Mouse (Mus musculus) right cerebral cortex, postnatal 36 days (tissue): ENCODE results near the gene Shroom3.

Experiments used
- DNase-seq, 2 experiments: peaks; one replicate each; pipeline ENCODE4 v3.0.0; 2022; ENCODE audit warnings: low spot score in 2 of 2, mixed read lengths in 1 of 2

The Shroom3 gene

GRCm38 (mm10) chr5:92969443-92969842, 286.2 kb downstream of the Shroom3 start:
- no peak for DNase-seq

- no peak for DNase-seq
Observed at GRCm38 (mm10) chr5:92969926-92970325, 286.7 kb downstream of the Shroom3 start.

DNA sequence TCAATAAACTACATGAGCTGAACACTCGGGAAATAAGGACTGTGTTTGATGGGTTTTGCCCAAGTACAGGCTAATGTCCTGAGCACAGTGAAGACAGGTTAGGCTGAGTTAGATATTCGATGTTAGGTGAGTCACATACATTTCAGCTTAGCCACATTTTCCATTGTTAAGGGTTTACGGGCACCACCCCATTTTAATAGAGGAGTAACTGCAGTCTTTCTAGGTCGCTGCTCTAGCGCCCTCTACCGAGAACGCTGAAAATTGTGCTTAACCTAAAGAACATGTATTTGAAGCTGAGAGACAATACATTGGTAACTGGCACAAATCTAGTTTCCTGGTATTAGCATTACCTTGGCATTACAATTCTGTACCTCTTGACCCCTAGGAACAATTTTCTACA, 287.2 kb downstream of the Shroom3 start:
- DNase-seq = no peak

GRCm38 (mm10) chr5:92980393-92980792, 297.2 kb downstream of the Shroom3 start:
- DNase-seq = no peak

DNA sequence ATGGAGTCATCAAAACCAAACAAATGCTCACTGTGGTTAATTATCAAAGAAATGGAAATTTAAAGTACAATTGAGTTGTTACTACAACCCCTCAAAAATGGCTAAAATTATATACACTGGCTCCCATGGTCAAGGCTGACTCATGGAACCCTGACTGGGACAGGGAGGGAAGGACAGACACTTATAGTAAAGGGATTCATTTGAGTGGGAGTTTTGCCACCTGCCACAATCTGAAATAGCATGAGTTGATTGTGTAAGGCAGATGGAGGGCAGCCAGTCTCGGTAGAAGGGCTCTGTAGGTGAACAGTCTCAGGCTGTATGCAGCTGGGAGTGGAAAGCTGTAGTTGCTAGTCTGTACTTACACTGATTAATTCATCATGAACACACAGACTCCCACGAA, 297.6 kb downstream of the Shroom3 start:
- DNase-seq = no peak

DNA sequence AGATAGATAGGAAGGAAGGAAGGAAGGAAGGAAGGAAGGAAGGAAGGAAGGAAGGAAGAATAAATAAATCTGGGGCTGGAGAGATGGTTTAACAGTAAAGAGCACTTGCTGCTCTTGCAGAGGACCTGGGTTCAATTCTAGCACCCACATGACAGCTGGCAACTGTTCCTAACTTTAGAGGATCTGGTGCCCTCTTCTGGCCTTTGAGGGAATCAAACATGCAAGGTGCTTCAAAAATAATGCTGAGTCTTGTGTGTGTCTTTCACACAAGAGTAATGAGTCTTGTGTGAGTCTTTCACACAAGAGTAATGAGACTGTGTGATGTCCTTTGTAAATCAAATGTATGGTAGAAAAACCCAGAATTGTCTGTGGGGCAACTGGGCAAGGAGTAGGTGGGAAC, 299.4 kb downstream of the Shroom3 start:
- DNase-seq = no peak

DNA sequence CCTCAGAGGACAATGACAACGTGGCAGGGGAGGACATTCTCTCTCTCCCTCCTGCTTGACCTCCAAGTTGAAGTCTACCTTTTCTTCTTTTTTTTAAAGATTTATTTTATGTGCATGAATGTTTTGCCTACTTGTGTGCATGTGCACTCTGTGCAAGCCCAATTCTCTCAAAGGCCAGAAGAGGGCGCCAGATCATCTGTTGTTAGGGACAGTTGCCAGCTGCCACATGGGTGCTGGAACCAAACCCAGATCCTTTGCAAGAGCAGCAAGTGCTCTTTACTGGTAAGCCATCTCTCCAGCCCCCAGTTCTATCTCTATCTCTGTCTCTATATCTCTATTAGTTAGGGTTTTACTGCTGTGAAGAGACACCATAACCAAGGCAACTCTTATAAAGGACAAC, 300.7 kb downstream of the Shroom3 start:
- no peak for DNase-seq

GRCm38 (mm10) chr5:92984692-92985091, 301.5 kb downstream of the Shroom3 start:
- no peak for DNase-seq

- no peak for DNase-seq
Observed at GRCm38 (mm10) chr5:92985391-92985790, 302.2 kb downstream of the Shroom3 start.

GRCm38 (mm10) chr5:92986651-92987610, 303.7 kb downstream of the Shroom3 start:
- no peak for DNase-seq

DNA sequence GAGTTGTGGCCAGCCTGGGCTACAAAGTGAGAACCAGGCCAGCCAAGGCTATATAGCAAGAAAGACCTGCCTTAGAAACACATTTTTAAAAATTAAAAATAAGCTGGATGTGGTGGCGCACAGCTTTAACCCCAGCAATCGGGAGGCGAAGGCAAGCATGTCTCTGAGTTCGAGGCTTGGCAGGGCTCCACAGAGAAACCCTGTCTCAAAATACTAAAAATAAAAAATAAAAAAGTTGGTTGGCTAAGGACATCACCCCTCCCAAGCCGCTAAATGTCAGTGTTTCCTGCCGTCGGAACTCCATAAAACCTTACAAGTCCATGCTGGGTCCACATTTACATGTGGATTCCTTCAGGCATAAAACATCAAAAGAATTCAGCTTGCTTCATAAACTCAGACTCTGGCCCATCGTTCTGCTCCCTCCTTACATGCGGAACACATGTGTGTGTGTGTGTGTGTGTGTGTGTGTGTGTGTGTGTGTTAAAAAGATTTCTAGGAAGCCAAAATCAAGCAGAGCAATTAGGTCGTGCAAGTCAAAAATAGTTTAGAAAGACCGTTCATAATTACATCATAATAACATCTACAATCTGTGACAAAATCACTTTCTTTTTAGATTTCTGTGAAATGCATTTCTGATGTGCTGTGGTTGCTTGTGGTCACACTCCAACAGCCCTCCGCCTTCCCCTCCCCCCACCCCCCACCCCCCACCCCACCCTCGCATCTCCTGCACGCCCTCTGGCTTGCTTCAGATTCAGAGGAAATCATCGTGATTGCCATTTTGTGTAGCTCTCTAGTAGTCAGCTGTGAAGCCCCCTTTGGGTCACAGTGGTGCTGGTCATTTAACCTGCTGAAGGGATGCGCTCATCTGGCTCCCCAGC, 304.9 kb downstream of the Shroom3 start:
- no peak for DNase-seq

GRCm38 (mm10) chr5:92988769-92989356, 305.6 kb downstream of the Shroom3 start:
- no peak for DNase-seq

- DNase-seq = no peak
Observed at GRCm38 (mm10) chr5:92992106-92992505, 308.9 kb downstream of the Shroom3 start.

GRCm38 (mm10) chr5:92994309-92994708, 311.1 kb downstream of the Shroom3 start:
- DNase-seq = no peak

DNA sequence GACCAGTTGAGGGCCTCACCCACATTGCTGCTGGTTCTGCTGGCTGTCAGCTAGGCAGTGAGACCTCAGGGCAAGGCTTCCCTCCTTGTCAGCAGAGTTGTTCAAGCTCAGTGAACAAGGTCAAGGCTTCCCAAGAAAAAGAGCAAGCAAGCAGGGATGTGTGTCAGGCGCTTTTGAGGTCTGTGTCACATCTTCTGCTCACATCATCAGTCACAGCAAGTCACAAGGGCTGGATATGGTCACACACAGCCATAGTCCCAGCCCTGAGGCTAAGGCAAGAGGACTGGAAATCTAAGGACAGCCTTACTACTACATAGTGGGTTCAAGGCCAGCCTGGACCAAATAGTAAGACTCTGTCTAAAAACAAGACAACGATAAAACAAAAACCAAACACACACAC, 311.6 kb downstream of the Shroom3 start:
- DNase-seq = no peak

GRCm38 (mm10) chr5:92997428-92998120, 314.3 kb downstream of the Shroom3 start:
- DNase-seq = no peak

- DNase-seq = no peak
Observed at GRCm38 (mm10) chr5:92998494-92999016, 315.3 kb downstream of the Shroom3 start.

- no peak for DNase-seq
Observed at GRCm38 (mm10) chr5:93000060-93000459, 316.8 kb downstream of the Shroom3 start.

- DNase-seq = peak; percentile 78 to 83
Observed at GRCm38 (mm10) chr5:93000774-93001757, 317.8 kb downstream of the Shroom3 start.

GRCm38 (mm10) chr5:93002615-93003014, 319.4 kb downstream of the Shroom3 start:
- no peak for DNase-seq
